Mouse (Mus musculus) C2C12 (cell line): ENCODE measurements around the gene Elfn2. TPM values are rescaled to one million over a fixed set of nuclear protein-coding genes. Genes with fewer than 3 reads are reported as not detected.

ENCODE experiments used
- H3K27me3 ChIP-seq: one replicate; pipeline ENCODE4 v1.6.1; 2011; ENCODE audit not compliant: control insufficient read depth, insufficient read depth, insufficient read length
- H3K36me3 ChIP-seq: one replicate; pipeline ENCODE4 v1.6.1; 2011; ENCODE audit not compliant: control insufficient read depth, insufficient read depth
- H3K4me3 ChIP-seq: one replicate; pipeline ENCODE4 v1.5.1; 2011; ENCODE audit warnings: mild to moderate bottlenecking, control low read depth; ENCODE audit not compliant: poor library complexity, insufficient read depth, severe bottlenecking
- H3K79me2 ChIP-seq: one replicate; pipeline ENCODE4 v1.6.1; 2011; ENCODE audit not compliant: control insufficient read depth, insufficient read depth
- H3K79me3 ChIP-seq: one replicate; pipeline ENCODE4 v1.6.1; 2011; ENCODE audit warnings: low read depth, control low read depth
- H3ac ChIP-seq: one replicate; pipeline ENCODE3; 2011; ENCODE audit warnings: low read depth; ENCODE audit not compliant: control insufficient read depth, insufficient read length
- CEBPB ChIP-seq: IDR thresholded peaks from one replicate; pipeline ENCODE4 v1.6.1; 2011; ENCODE audit warnings: low read depth, mild to moderate bottlenecking, control low read depth, moderate library complexity
- CTCF ChIP-seq: IDR thresholded peaks from one replicate; pipeline ENCODE4 v1.5.1; 2011; ENCODE audit not compliant: control insufficient read depth, insufficient read depth, insufficient read length
- FOSL1 ChIP-seq: IDR thresholded peaks from one replicate; pipeline ENCODE4 v1.8.0; 2011; ENCODE audit warnings: mild to moderate bottlenecking, low read length; ENCODE audit not compliant: poor library complexity, insufficient read depth, severe bottlenecking
- MAX ChIP-seq: IDR thresholded peaks from one replicate; pipeline ENCODE4 v1.6.1; 2011; ENCODE audit warnings: mild to moderate bottlenecking, control low read depth
- MYOD1 ChIP-seq: IDR thresholded peaks from one replicate; pipeline ENCODE4 v1.6.1; 2011; ENCODE audit warnings: low read depth; ENCODE audit not compliant: control insufficient read depth, insufficient read length
- MYOG ChIP-seq: IDR thresholded peaks from one replicate; pipeline ENCODE4 v1.6.1; 2011; ENCODE audit not compliant: control insufficient read depth, insufficient read length; ENCODE audit errors: extremely low read depth
- USF1 ChIP-seq: IDR thresholded peaks from one replicate; pipeline ENCODE4 v1.6.1; 2011; ENCODE audit warnings: low read depth, mild to moderate bottlenecking, control low read depth, moderate library complexity
- polyA plus RNA-seq: library from polyadenylated mRNA; unstranded; fragments of >200 nt; fragmentation: generic; extraction: Trizol; gene quantifications from one replicate; pipeline ENCODE4 v1.2.1, GENCODE M21; 2012; ENCODE audit warnings: missing spikeins

Gene Elfn2
- polyA plus RNA-seq, 1 experiment, result not detected

GRCm38 (mm10) chr15:78744206-78744605, 25.6 kb upstream of the Elfn2 start:
- no peaks in the 10 kb centered on the region for H3K79me2 ChIP-seq
- H3K79me3 ChIP-seq, result no peaks in the 10 kb centered on the region
- peaks cover 33% of the 10 kb centered on the region for H3K27me3 ChIP-seq
- no peak overlapping the region for H3K4me3 ChIP-seq
- TF ChIP-seq MYOG (no peak), CEBPB (no peak), MYOD1 (no peak), CTCF (no peak), USF1 (no peak), FOSL1 (no peak), MAX (no peak)
- no peaks in the 10 kb centered on the region for H3K36me3 ChIP-seq
- no peak overlapping the region for H3ac ChIP-seq

GRCm38 (mm10) chr15:78742831-78743230, 24.3 kb upstream of the Elfn2 start:
- no peaks in the 10 kb centered on the region for H3K79me3 ChIP-seq
- no peak overlapping the region for H3ac ChIP-seq
- no peak overlapping the region for H3K4me3 ChIP-seq
- no peaks in the 10 kb centered on the region for H3K79me2 ChIP-seq
- no peak for TF ChIP-seq MAX
- TF ChIP-seq MYOG, result no peak
- TF ChIP-seq MYOD1, result no peak
- no peak for TF ChIP-seq CTCF
- TF ChIP-seq FOSL1, result no peak
- TF ChIP-seq CEBPB, result no peak
- TF ChIP-seq USF1, result no peak
- peaks cover 46% of the 10 kb centered on the region for H3K27me3 ChIP-seq
- H3K36me3 ChIP-seq, result no peaks in the 10 kb centered on the region

GRCm38 (mm10) chr15:78740662-78741061, 22.1 kb upstream of the Elfn2 start:
- TF ChIP-seq CTCF (no peak), USF1 (no peak), MYOD1 (no peak), MYOG (no peak), MAX (no peak), CEBPB (no peak), FOSL1 (no peak)
- no peak overlapping the region for H3ac ChIP-seq
- no peak overlapping the region for H3K4me3 ChIP-seq
- H3K79me2 ChIP-seq, result no peaks in the 10 kb centered on the region
- H3K27me3 ChIP-seq, result peaks cover 67% of the 10 kb centered on the region
- no peaks in the 10 kb centered on the region for H3K79me3 ChIP-seq
- no peaks in the 10 kb centered on the region for H3K36me3 ChIP-seq

- Histone ChIP-seq H3K4me3 (no peak overlapping the region), H3K79me2 (no peaks in the 10 kb centered on the region), H3K79me3 (no peaks in the 10 kb centered on the region), H3K27me3 (peaks cover 83% of the 10 kb centered on the region), H3K36me3 (no peaks in the 10 kb centered on the region), H3ac (no peak overlapping the region)
- no peak for TF ChIP-seq MYOD1
- no peak for TF ChIP-seq FOSL1
- no peak for TF ChIP-seq USF1
- no peak for TF ChIP-seq CTCF
- TF ChIP-seq CEBPB, result no peak
- no peak for TF ChIP-seq MAX
- TF ChIP-seq MYOG, result no peak
Observed at GRCm38 (mm10) chr15:78737146-78737545, 18.6 kb upstream of the Elfn2 start.

GRCm38 (mm10) chr15:78736681-78737100, 18.1 kb upstream of the Elfn2 start:
- Histone ChIP-seq H3K27me3 (peaks cover 80% of the 10 kb centered on the region), H3K36me3 (no peaks in the 10 kb centered on the region), H3K4me3 (no peak overlapping the region), H3K79me2 (no peaks in the 10 kb centered on the region), H3ac (no peak overlapping the region), H3K79me3 (no peaks in the 10 kb centered on the region)
- no peak for TF ChIP-seq FOSL1
- no peak for TF ChIP-seq USF1

GRCm38 (mm10) chr15:78736181-78736579, 17.6 kb upstream of the Elfn2 start:
- Histone ChIP-seq H3K36me3 (no peaks in the 10 kb centered on the region), H3K4me3 (no peak overlapping the region), H3K79me2 (no peaks in the 10 kb centered on the region), H3K79me3 (no peaks in the 10 kb centered on the region), H3ac (no peak overlapping the region), H3K27me3 (peaks cover 78% of the 10 kb centered on the region)
- TF ChIP-seq MYOG (no peak), MAX (no peak), USF1 (no peak), FOSL1 (no peak), CTCF (no peak), CEBPB (no peak), MYOD1 (no peak)
